Mouse (Mus musculus): ENCODE measurements around the gene Rpl10a.
"Not testable (repeated sequence)": the region's sequence is repeated elsewhere in the genome, so short reads cannot be mapped to it uniquely, and the experiment has no call there.

The Rpl10a gene

GRCm38 (mm10) chr17:28358576-28359261 lies 30.4 kb downstream of the Rpl10a start:
- not testable (repeated sequence) for DNase-seq (ENCODE audit: low spot score in 2 of 2)

DNA sequence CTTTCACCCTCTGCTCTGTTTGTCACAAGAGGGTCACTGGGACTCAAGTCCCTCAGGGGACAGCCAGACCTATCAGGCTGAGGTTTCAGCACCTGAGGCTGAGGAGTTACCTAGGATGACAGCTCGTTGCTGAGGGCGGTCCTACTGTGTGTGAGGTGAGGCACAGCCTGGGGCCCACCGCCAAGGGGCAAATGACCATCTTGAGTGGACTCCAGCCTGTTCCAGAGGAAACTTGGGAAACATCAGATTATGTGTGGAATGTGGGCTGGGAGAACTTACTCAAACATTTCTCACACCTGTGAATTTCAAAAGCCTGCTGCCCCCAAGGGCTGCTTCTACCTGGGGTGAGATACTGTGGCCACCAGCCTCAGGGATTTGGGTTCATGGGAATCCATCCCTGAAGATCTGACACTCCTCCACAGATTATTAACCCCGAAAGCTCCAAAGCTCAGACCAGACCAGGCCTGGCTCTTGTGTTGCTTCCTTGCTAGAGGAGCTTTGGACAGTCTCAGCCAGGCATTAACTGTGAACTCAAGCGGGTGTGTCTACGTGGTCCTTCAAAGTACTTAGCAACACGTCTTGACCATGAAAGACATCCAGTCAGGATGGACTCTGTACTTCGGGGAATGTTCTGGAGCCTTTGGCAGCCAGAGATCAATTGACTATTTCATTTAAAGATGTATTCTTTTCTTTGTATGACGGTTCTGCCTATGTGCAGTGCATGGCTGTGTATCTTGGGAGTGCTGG lies 32.4 kb downstream of the Rpl10a start:
- no peak for DNase-seq (ENCODE audit: low spot score in 2 of 2)

- DNase-seq (ENCODE audit: low spot score in 2 of 2) = no peak
These were observed 33.8 kb downstream of the Rpl10a start for GRCm38 (mm10) chr17:28361921-28362652.

DNA sequence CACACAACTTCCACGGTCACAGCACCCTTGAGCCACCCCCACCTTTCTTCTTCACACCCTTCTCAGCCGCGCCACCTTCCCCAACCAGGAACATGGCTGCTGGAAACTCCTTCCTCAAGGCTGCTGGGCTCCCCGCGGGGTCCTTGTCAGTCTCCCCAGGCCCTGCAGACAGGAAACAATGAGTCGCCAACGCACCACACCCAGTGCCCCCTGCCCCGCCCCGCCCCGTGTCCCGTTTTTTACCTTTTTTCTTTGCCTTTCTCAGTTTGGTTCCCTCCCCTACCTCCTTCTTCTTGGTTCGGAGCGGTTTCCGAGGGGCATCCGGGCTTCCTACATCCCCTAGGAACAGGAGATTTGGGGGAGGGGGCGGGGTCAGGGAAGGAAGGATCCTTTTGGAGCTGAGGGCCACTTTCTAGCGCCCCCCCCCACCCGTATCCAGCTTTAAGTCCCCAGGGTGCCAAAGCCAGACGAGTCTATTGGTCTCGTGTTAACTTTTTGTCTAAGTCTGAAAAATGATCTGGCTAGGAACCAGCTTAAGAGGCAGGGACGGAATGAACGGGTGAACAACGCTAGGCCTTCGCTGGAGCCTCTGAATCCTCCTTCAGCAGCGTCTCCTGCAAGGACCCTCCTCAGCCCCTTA lies 34.5 kb downstream of the Rpl10a start:
- DNase-seq (ENCODE audit: low spot score in 2 of 2) = no peak

DNA sequence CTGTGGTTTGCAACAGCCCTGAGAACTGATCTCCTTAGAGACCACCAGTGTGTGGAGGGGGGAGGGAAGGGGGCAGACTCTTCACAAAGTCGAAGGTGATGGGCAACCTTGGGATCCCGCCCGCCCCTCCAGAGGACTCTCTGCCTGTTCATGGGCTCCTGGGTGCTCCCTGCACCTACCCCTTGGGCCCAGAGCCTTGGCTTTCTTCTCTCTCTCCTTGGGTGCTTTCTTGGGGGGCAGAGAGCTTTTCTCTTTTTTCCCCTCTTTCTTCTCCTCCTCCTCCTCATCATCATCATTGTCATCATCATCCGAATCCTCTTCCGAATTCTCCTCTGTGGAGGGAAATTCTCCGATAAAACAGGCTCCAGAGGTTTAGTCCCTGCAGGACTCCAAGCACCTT lies 35.2 kb downstream of the Rpl10a start:
- DNase-seq (ENCODE audit: low spot score in 2 of 2) = no peak

DNA sequence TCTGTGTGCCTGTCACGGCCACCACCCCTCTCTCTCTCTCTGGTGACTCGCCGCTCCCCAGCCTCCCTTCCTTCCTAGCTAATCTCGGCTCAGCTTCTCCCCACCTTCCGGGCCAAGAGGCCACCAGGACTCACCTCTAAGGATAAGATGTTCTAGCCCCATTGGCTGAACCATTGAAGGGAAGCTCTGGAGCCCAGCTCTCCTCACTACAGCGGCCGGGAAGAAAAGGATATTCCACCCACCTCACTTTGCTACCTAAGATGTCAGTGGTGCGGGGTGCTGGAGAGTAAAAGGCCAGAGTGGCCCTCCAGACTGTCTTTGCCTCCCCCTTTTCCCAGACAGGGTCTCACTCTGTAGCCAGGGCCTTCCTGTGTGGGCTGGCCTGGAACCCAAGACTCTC lies 36.9 kb downstream of the Rpl10a start, which contains the start of gene Tulp1:
Gene Tulp1 (minus strand): TSS at position 101 of the 400 bp plus-strand sequence.
- DNase-seq (ENCODE audit: low spot score in 2 of 2) = no peak

- peak in 1 of 2 experiments; percentile 44 for DNase-seq (ENCODE audit: low spot score in 2 of 2)
These were observed 40.2 kb downstream of the Rpl10a start for GRCm38 (mm10) chr17:28368449-28368848.

DNA sequence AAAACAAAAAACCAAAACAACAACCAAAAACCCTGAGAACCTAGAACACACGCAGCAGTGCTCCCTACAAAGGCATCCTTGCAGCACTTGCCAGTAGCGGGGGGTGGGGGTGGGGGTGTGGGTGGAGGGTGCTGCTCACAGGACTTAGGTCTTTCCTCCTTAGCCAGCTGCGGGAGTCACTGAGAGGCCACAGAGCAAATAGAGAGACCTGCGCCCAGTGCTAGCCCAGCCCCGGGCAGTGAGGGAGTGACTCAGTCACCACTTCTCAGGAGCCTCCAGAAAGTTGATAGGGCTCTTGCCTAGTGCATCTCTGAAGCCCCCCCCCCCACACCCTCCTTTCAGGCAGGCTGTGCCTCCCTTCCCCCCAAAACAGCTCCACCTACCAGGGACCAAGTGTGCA lies 40.8 kb downstream of the Rpl10a start:
- no peak for DNase-seq (ENCODE audit: low spot score in 2 of 2)

GRCm38 (mm10) chr17:28371286-28371685 lies 43.0 kb downstream of the Rpl10a start:
- DNase-seq (ENCODE audit: low spot score in 2 of 2) = no peak

DNA sequence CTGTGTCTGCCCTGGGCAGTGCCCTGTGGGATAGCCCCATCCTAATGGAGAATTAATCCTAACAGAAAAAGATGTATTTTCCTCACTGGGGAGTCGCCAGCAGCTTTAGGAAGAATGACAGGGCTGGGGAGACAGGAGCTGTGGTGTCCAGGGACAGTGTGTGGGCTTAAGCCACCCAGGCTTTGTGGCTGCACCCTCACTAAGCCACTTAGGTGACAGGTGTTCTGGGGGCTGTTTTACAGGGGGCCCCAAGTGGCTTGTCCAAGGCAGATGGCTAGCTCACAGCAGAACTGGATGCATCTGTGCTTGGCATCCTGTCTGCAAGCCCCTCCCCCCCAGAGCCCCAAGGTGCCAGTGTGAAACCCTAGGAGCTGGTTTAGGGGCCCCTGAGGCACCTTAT lies 43.7 kb downstream of the Rpl10a start:
- DNase-seq (ENCODE audit: low spot score in 2 of 2) = no peak

DNA sequence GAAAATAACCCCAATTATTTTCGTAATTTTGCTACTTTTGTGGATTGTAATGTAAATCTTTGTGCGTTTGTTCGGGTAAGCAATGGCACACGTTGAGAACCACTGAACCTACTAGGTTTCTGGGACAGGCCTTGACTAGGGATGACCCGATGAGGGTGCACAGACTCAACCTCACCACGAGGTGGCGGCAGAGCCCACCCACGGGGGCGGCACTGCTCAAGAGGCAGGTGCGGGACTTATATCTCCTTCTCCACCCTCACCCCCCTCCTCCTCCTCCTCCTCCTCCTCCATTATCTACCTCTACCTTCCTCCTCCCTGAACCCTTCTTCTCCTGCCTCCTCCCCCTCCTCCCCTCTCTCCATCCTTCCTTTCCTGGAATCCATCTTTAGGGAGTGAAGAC lies 45.5 kb downstream of the Rpl10a start:
- DNase-seq (ENCODE audit: low spot score in 2 of 2) = peak in 1 of 2 experiments; percentile 29

- DNase-seq (ENCODE audit: low spot score in 2 of 2) = no peak
These were observed 46.2 kb downstream of the Rpl10a start for GRCm38 (mm10) chr17:28374494-28374893.

DNA sequence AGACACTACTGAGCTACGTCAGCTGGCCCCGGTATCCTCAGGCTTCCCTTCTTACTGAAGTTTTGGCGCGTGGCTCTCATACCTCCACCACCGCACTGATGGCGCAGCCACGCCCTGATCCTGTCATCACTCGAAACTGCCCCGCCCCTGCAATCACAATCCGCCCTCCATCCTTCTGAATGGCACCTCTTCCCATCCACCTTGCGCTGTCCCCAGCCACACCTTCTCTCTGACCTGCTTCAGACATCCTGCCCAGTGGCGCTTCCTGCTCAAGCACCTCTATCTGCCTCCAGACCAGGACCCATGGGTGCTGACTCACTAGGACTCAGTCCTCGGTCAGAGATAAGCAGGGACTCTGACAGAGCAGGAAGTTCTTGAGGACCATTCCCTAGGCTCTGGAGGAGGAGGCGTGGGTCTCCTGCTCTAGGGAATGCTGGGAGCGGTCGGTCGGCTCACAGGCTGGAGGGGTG lies 47.4 kb downstream of the Rpl10a start:
- DNase-seq (ENCODE audit: low spot score in 2 of 2) = no peak

DNA sequence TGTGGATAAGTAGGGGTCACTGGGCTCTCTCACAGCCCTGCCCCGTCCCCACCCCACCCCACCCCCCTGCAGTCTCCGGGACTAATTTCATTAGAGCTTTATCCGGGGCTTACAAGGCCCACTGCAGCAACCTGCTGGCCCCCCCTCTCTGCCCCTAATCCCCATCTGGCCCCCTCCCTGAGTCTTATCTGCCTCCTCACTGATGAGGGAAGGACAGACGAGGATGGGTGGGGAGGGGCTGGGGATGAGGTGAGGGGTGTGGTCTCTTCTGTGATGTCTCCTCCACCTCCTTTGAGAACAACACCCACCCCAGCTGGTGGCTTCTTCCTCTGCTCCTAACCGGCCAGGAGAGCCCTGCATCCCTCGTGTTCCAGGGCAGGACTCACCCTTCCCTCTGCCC lies 52.0 kb downstream of the Rpl10a start:
- DNase-seq (ENCODE audit: low spot score in 2 of 2) = no peak

Measured in frontal cortex, postnatal 10 days (tissue).